Mouse (Mus musculus) stomach, postnatal 0 days (tissue): ENCODE results near the gene Stx2. TPM values are rescaled to one million over a fixed set of nuclear protein-coding genes. Genes with fewer than 3 reads are reported as not detected.

Experiments
- ATAC-seq: fragments of 200-750 bp; cut with Nextera tagmentation; 2 replicates; pipeline ENCODE4 v1.8.0; 2017; ENCODE audit not compliant: low FRiP score, low TSS enrichment
- DNase-seq: peaks from one replicate; pipeline ENCODE4 v3.0.0-alpha.2; 2016; ENCODE audit warnings: low spot score
- H3K27ac ChIP-seq: fragments of 300-500 bp; sonication (generic); replicated peaks from 2 replicates; pipeline ENCODE4 v1.5.1; 2014; ENCODE audit warnings: mild to moderate bottlenecking, control low read depth
- H3K27me3 ChIP-seq: fragments of 300-500 bp; sonication (generic); 2 replicates; pipeline ENCODE4 v1.6.1; 2014; ENCODE audit warnings: low read length; ENCODE audit not compliant: control insufficient read depth, insufficient read depth
- H3K36me3 ChIP-seq: fragments of 300-500 bp; sonication (generic); 2 replicates; pipeline ENCODE4 v1.6.1; 2014; ENCODE audit warnings: low read length, mixed read lengths; ENCODE audit not compliant: control insufficient read depth, insufficient read depth
- H3K4me1 ChIP-seq: fragments of 300-500 bp; sonication (generic); replicated peaks from 2 replicates; pipeline ENCODE4 v1.6.1; 2014; ENCODE audit warnings: antibody characterized with exemption; ENCODE audit not compliant: control insufficient read depth, insufficient read depth
- H3K4me2 ChIP-seq: fragments of 300-500 bp; sonication (generic); replicated peaks from 2 replicates; pipeline ENCODE4 v1.6.1; 2014; ENCODE audit warnings: low read depth, mild to moderate bottlenecking, control low read depth, moderate library complexity
- H3K4me3 ChIP-seq: fragments of 300-500 bp; sonication (generic); 2 replicates; pipeline ENCODE4 v1.5.1; 2014; ENCODE audit warnings: low read depth, low read length, control low read depth
- H3K9ac ChIP-seq: fragments of 300-500 bp; sonication (generic); 2 replicates; pipeline ENCODE4 v1.6.1; 2014; ENCODE audit warnings: mild to moderate bottlenecking, low read length, control low read depth, mixed read lengths
- H3K9me3 ChIP-seq: fragments of 300-500 bp; sonication (generic); 2 replicates; pipeline ENCODE4 v1.6.1; 2016; ENCODE audit warnings: low read length; ENCODE audit not compliant: control insufficient read depth
- CTCF ChIP-seq: IDR thresholded peaks from 2 replicates; pipeline ENCODE4 v1.5.1; 2016; ENCODE audit warnings: antibody characterized with exemption, low read depth, mild to moderate bottlenecking, moderate library complexity
- EP300 ChIP-seq: optimal IDR thresholded peaks from 2 replicates; pipeline ENCODE3; 2016; ENCODE audit warnings: antibody characterized with exemption
- WGBS: fragments of 180-500 bp; shearing (Covaris S2); extraction: QIAGEN DNeasy Blood & Tissue Kit; methylation state at CpG from one replicate; pipeline ENCODE4 v1.1.7; 2014; 5-methylcytosine and 5-hydroxymethylcytosine counted together
- polyA plus RNA-seq: library from polyadenylated mRNA; unstranded; fragments of >200 nt; fragmentation: Nextera tagmentation; extraction: Ambion mirVana; gene quantifications from 2 replicates; pipeline ENCODE4 v1.2.1, GENCODE M21; 2015

The Stx2 gene
- polyA plus RNA-seq, 1 experiment from 2014 or later, result 10.9 TPM

DNA sequence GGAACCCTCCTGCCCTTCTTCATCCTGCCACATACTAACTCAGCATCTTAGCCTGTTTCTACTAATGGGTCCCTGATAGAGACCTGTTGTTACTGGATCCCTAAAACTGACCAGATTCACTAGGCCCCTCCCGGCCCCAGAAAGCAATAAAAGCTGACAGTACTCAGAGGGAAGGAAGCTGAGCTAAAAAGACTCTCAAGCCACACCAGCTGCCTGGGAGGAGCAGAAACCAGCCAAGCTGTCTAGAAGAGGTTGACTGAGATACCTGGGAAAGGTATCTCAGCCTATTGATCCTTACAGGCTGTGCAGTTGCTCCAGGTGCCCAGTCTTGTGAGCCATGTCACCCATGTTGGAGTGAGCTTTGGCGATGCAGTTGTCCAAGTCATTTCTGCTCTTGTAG is 17.4 kb upstream of the Stx2 start:
- DNase-seq, result no peak

DNA sequence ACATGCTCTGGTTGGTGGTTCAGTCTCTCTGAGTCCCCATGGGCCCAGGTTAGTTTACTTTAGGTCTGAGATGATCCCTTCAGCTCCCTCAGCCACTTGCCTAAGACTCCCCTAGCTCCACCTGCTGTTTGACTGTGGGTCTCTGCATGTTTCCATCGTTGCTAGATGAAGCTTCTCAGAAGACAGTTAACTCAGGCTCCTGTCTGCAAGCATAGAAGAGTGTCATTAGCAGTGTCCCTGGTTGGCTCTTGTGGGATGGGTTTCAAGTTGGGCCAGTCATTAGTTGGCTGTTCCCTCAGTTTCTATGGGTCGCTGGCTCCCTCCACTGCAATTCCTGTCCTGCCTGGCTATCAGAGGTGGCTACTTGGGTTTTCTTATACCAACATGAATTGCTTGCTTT is 16.7 kb upstream of the Stx2 start:
- WGBS, result 42% methylated on average over 2 of the region's 2 CpGs
- no peaks in the 10 kb centered on the region for H3K4me1 ChIP-seq
- no peak overlapping the region for H3K27ac ChIP-seq
- H3K27me3 ChIP-seq, result no peaks in the 10 kb centered on the region
- H3K4me2 ChIP-seq, result no peak overlapping the region
- peak; percentile 36 for TF ChIP-seq CTCF
- TF ChIP-seq EP300, result no peak
- no peaks in the 10 kb centered on the region for H3K9me3 ChIP-seq
- H3K9ac ChIP-seq, result no peak overlapping the region
- no peak for ATAC-seq
- H3K4me3 ChIP-seq, result no peak overlapping the region
- no peak for DNase-seq
- H3K36me3 ChIP-seq, result no peaks in the 10 kb centered on the region; the same call in 1 of the 2 replicates

More for the DNA sequence above, 17.4 kb upstream of the Stx2 start:
- no peaks in the 10 kb centered on the region for H3K27me3 ChIP-seq
- 82% methylated on average over 2 of the region's 2 CpGs for WGBS
- H3K4me2 ChIP-seq, result no peak overlapping the region
- H3K4me1 ChIP-seq, result no peaks in the 10 kb centered on the region
- H3K36me3 ChIP-seq, result no peaks in the 10 kb centered on the region; the same call in 1 of the 2 replicates
- no peak for TF ChIP-seq CTCF
- no peak for TF ChIP-seq EP300
- H3K9me3 ChIP-seq, result no peaks in the 10 kb centered on the region
- H3K9ac ChIP-seq, result no peak overlapping the region
- H3K27ac ChIP-seq, result no peak overlapping the region
- H3K4me3 ChIP-seq, result no peak overlapping the region
- no peak for ATAC-seq

DNA sequence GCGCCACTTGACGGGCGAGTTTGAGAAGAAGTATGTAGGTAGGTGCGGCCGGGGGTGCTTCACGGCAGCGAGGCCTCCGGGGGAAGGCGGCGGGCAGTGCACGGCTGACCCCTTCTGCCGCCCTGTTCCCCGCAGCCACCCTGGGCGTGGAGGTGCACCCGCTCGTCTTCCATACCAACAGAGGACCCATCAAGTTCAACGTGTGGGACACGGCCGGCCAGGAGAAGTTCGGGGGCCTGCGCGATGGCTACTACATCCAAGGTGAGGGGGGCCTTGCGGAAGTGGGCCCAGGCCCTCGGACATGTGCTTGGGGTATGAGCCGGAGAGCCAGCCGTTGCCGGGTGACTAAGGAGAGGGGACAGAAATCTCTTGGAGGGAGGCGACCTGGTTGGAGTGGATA is 12.4 kb upstream of the Stx2 start:
- DNase-seq, result peak; percentile 50
- TF ChIP-seq CTCF (no peak), EP300 (no peak)
- H3K9me3 ChIP-seq, result no peaks in the 10 kb centered on the region
- H3K27me3 ChIP-seq, result no peaks in the 10 kb centered on the region
- 8% methylated on average over 28 of the region's 28 CpGs for WGBS
- peak overlapping the region; percentile 83 for H3K4me3 ChIP-seq
- peak overlapping the region; percentile 88 for H3K4me2 ChIP-seq
- H3K9ac ChIP-seq, result peak overlapping the region; percentile 82
- ATAC-seq, result no peak
- H3K27ac ChIP-seq, result peak overlapping the region; percentile 95
- H3K36me3 ChIP-seq, result no peaks in the 10 kb centered on the region; the same call in 1 of the 2 replicates
- no peaks in the 10 kb centered on the region for H3K4me1 ChIP-seq

- TF ChIP-seq EP300 (no peak), CTCF (peak; percentile 48)
- Histone ChIP-seq H3K9ac (peak overlapping the region; percentile 82), H3K4me2 (peak overlapping the region; percentile 88), H3K27me3 (no peaks in the 10 kb centered on the region), H3K4me1 (no peaks in the 10 kb centered on the region), H3K27ac (peak overlapping the region; percentile 95), H3K9me3 (no peaks in the 10 kb centered on the region), H3K4me3 (peak overlapping the region; percentile 83), H3K36me3 (no peaks in the 10 kb centered on the region; the same call in 1 of the 2 replicates)
- ATAC-seq, result peak; percentile 87
- peak; percentile 85 for DNase-seq
- under 1% methylated on average over 40 of the region's 56 CpGs for WGBS
Measured at GRCm38 (mm10) chr5:129020300-129020668, 11.9 kb upstream of the Stx2 start.

- H3K27ac ChIP-seq, result peak within 1 kb of the TSS; percentile 95
- DNase-seq (peak; percentile 96), ATAC-seq (peak; percentile 97)
- H3K4me3 ChIP-seq, result peak within 1 kb of the TSS; percentile 83
- no peaks in the 10 kb centered on the region for H3K4me1 ChIP-seq
- WGBS, result under 1% methylated on average over 78 of the region's 102 CpGs
- TF ChIP-seq EP300, result no peak
- TF ChIP-seq CTCF, result no peak
- peak within 1 kb of the TSS; percentile 82 for H3K9ac ChIP-seq
- no peaks in the 10 kb centered on the region; the same call in 1 of the 2 replicates for H3K36me3 ChIP-seq
- peak within 1 kb of the TSS; percentile 88 for H3K4me2 ChIP-seq
- no peaks in the 10 kb centered on the region for H3K9me3 ChIP-seq
- H3K27me3 ChIP-seq, result no peaks in the 10 kb centered on the region
Measured at GRCm38 (mm10) chr5:129019497-129020299, 11.3 kb upstream of the Stx2 start, which contains the start of gene Ran. Gene Ran (plus strand): TSS chr5:129020069.
